Mouse (Mus musculus) erythroblast, embryonic 14.5 days (primary cell): ENCODE measurements around the gene Tmem260.

Source experiments
- GATA1 ChIP-seq: IDR thresholded peaks from 2 replicates; pipeline ENCODE4 v1.6.1; 2012; ENCODE audit warnings: low read length, inconsistent platforms, mixed read lengths
- TAL1 ChIP-seq: IDR thresholded peaks from 3 replicates; pipeline ENCODE4 v1.6.1; 2012; ENCODE audit warnings: low read length, inconsistent platforms, mixed read lengths

- TF ChIP-seq GATA1 (no peak), TAL1 (no peak)
Observed at GRCm38 (mm10) chr14:48472179-48472578, 26.3 kb downstream of the Tmem260 start.
